Mouse (Mus musculus): ENCODE results near the gene Cmss1. TPM values are rescaled to one million over a fixed set of nuclear protein-coding genes. Genes with fewer than 3 reads are reported as not detected.
A peak's percentile ranks its signal among the peaks of the same experiment; 100 is the strongest.

Cmss1 gene
- polyA plus RNA-seq, 1 experiment from 2014 or later, result 18.6 TPM

DNA sequence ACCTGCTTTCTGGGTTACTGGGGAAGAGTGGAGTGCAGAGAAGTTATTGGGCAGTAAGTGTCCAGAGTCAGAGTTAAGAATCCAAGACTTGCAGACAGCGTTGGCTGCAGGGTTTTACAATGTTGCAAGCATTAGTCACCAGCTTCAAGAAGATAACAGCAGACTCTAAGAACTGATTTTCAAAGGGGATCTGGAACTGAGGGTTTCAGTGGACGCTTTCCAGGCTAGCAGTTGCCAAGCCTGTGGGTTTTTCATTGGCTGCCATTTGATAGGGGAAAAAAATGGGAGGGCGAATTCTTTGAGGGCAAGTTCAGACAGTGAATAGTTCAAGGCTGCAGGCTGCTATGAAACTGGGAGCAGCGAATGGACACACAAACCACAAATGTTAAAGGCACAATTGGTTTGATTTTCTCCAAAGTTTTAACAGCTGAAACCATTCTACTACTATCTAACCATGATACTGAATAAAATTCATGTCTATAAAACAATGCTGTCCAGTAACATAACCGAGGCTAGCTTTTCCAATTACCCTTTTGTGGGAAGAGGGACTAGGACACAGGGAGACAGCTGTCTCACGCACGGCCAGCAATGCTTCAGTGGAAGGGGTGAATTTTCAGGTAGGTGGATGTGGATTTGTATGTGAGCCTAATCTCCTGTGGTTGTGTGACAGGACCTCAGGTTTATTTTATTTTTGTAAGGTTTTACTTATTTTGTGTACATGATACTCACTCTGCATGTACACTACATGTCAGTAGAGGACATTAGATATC, 179.0 kb downstream of the Cmss1 start:
- no peak overlapping the region for H3K27ac ChIP-seq (ENCODE audit: low read length)
- no peak for ATAC-seq (ENCODE audit: low read depth)
- H3K9ac ChIP-seq (ENCODE audit: low read depth, low read length), result no peak overlapping the region
- H3K4me1 ChIP-seq (ENCODE audit: control insufficient read depth, low read depth, low read length), result no peaks in the 10 kb centered on the region
- H3K27me3 ChIP-seq (ENCODE audit: control insufficient read depth, insufficient read depth, low read depth, low read length), result no peaks in the 10 kb centered on the region
- H3K4me3 ChIP-seq (ENCODE audit: low read depth, low read length), result no peak overlapping the region
- H3K9me3 ChIP-seq (replicated peaks; ENCODE audit: control insufficient read depth, low read length), result no peaks in the 10 kb centered on the region
- no peak overlapping the region for H3K4me2 ChIP-seq (ENCODE audit: low read depth, low read length)
- WGBS (ENCODE audit: insufficient replicate concordance), result 63% methylated on average over 7 of the region's 7 CpGs
- no peaks in the 10 kb centered on the region for H3K36me3 ChIP-seq (ENCODE audit: control insufficient read depth, insufficient read depth)

DNA sequence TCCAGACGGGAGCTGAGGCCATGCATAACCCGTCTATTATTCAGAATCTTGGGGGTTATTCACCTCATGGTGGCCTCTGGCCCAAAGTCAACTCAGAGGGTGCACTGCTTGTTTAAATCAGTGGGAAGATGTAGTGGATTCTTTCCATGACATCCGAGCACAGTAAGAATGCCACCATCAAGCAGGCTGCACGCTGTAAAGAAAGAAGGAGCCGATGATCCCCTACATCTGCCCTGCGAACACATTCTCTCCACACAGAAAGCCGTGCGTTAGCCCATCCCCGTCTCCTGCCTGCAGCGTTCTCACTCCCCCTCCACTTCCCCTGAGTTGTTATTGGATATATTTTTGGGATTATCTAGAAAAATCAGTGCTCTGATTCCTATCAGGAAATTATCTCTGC, 180.0 kb downstream of the Cmss1 start:
- no peak overlapping the region for H3K4me3 ChIP-seq (ENCODE audit: low read depth, low read length)
- WGBS (ENCODE audit: insufficient replicate concordance), result 74% methylated on average over 10 of the region's 10 CpGs

DNA sequence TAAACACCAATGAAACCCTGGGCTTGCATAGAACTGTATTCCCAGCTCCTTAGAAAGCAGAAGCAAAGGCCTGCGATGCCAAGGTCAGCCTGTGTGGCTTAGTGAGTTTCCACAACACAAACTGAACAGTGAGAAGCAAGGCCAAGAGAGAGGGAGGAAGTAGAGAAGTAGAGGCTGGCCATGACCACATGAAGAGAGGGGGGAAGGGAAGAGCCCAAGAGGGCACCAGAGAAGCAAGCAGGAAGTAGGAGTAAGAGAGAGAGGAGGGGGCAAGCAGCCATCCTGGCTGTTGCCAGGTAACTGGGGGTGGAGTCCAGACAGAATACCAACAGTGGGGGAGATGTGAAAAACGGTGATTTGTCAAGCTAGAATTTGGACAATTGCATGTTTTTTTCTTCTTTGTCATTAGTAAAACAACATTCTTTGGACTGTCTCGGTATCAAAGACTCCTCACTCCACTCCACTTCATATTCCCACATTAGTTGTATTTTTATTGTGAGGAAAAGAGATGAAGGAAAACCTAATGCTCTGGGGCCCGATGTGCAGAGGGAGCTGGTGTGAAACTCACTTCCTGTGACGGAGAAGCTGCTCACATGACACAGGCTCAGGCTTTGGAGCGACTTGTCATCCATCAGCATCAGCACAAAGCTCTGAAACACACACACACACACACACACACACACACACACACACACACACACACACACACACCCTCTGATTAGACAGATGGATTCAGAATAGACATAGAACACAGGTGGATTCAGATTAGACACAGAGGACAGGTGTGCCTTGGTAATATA, 183.5 kb downstream of the Cmss1 start:
- H3K36me3 ChIP-seq (ENCODE audit: control insufficient read depth, insufficient read depth), result no peaks in the 10 kb centered on the region
- no peak overlapping the region for H3K4me3 ChIP-seq (ENCODE audit: low read depth, low read length)
- ATAC-seq (ENCODE audit: low read depth), result 0 out of 2 replicates have a peak, but pooled peaks have one; percentile 27
- no peaks in the 10 kb centered on the region for H3K27me3 ChIP-seq (ENCODE audit: control insufficient read depth, insufficient read depth, low read depth, low read length)
- no peaks in the 10 kb centered on the region for H3K9me3 ChIP-seq (replicated peaks; ENCODE audit: control insufficient read depth, low read length)
- 29% methylated on average over 6 of the region's 6 CpGs for WGBS (ENCODE audit: insufficient replicate concordance)
- H3K27ac ChIP-seq (ENCODE audit: low read length), result no peak overlapping the region
- no peak overlapping the region for H3K4me2 ChIP-seq (ENCODE audit: low read depth, low read length)
- H3K9ac ChIP-seq (ENCODE audit: low read depth, low read length), result no peak overlapping the region
- H3K4me1 ChIP-seq (ENCODE audit: control insufficient read depth, low read depth, low read length), result no peaks in the 10 kb centered on the region

More for the DNA sequence above, 180.0 kb downstream of the Cmss1 start:
- no peak overlapping the region for H3K9ac ChIP-seq (ENCODE audit: low read depth, low read length)
- no peaks in the 10 kb centered on the region for H3K36me3 ChIP-seq (ENCODE audit: control insufficient read depth, insufficient read depth)
- H3K9me3 ChIP-seq (replicated peaks; ENCODE audit: control insufficient read depth, low read length), result no peaks in the 10 kb centered on the region
- no peak for ATAC-seq (ENCODE audit: low read depth)
- no peaks in the 10 kb centered on the region for H3K27me3 ChIP-seq (ENCODE audit: control insufficient read depth, insufficient read depth, low read depth, low read length)
- H3K4me1 ChIP-seq (ENCODE audit: control insufficient read depth, low read depth, low read length), result no peaks in the 10 kb centered on the region
- no peak overlapping the region for H3K27ac ChIP-seq (ENCODE audit: low read length)
- H3K4me2 ChIP-seq (ENCODE audit: low read depth, low read length), result no peak overlapping the region

DNA sequence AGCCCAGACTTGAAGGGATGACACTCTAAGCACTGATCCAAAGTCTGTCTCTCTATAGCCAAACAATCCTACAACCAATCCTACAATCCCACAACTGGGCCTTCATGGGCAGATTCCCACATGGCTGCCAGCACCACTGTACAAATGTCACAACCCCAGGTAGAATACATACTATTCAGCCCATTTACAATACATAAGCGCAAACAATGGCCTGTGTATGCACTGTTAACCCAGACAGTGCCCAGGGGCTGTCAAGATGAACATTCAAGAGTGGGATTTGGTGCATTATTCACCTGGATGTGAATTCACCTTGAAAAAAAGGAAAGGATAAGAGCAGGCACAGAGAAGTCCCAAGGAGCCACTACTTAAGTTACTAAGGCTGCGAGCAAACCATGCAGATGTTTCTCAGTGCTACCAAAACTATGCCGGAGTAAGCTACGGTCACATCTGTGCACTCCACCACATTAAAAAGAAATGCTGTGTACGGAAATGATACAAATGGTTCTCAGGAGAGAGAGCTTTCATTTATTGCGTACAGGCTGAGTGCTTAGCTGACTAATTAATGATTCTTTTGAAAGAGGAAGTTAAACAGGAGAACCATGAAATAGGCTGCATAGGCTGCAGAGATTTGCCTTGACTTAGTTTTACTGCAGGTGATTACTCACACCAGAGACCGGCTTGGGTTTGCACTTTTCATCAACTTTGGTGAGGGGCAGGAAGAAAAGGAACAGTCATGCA, 184.8 kb downstream of the Cmss1 start:
- no peak overlapping the region for H3K4me2 ChIP-seq (ENCODE audit: low read depth, low read length)
- H3K4me1 ChIP-seq (ENCODE audit: control insufficient read depth, low read depth, low read length), result no peaks in the 10 kb centered on the region
- no peak overlapping the region for H3K27ac ChIP-seq (ENCODE audit: low read length)
- no peak for ATAC-seq (ENCODE audit: low read depth)
- 59% methylated on average over 7 of the region's 7 CpGs for WGBS (ENCODE audit: insufficient replicate concordance)
- no peak overlapping the region for H3K4me3 ChIP-seq (ENCODE audit: low read depth, low read length)
- no peaks in the 10 kb centered on the region for H3K27me3 ChIP-seq (ENCODE audit: control insufficient read depth, insufficient read depth, low read depth, low read length)
- H3K9ac ChIP-seq (ENCODE audit: low read depth, low read length), result no peak overlapping the region
- H3K9me3 ChIP-seq (replicated peaks; ENCODE audit: control insufficient read depth, low read length), result no peaks in the 10 kb centered on the region
- no peaks in the 10 kb centered on the region for H3K36me3 ChIP-seq (ENCODE audit: control insufficient read depth, insufficient read depth)

DNA sequence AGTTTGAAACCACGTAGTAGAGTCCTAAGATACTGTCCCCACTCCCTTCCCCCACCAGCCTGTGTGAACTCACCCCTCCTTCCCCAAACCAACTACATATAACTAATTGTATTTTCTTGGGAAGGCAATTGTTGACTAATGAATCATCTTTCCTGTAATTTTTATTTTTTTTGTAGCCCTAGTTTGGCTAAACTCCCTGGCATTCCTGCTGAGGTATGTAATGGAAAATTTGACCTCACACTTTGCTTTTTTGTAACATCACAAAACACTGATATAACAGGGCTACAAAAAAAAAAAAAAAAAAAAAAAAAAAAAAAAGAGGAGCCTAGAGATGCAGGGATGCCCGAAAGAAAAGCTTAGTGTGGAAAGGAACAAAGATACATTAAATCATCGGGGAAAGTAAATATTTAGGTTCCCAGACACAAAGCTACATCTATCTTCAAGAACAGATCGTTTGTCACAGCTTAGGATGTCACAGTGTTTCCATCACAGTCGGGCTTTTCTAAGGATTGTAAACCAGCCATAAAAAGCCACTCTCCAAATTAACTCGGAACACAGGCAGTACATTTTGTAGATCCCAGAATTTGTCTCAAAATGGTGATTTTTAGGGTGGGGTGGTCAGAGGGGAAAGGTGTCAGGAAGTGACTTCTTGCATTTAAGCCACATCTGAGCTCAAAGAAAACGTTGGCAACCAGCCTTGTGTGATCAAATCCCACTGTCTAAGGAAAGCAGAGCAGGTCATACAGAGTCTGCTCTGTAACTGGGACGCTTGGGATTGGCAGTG, 185.7 kb downstream of the Cmss1 start:
- Histone ChIP-seq H3K4me2 (ENCODE audit: low read depth, low read length) (no peak overlapping the region), H3K9me3 (replicated peaks; ENCODE audit: control insufficient read depth, low read length) (no peaks in the 10 kb centered on the region), H3K36me3 (ENCODE audit: control insufficient read depth, insufficient read depth) (no peaks in the 10 kb centered on the region), H3K9ac (ENCODE audit: low read depth, low read length) (no peak overlapping the region), H3K27me3 (ENCODE audit: control insufficient read depth, insufficient read depth, low read depth, low read length) (no peaks in the 10 kb centered on the region), H3K27ac (ENCODE audit: low read length) (no peak overlapping the region), H3K4me1 (ENCODE audit: control insufficient read depth, low read depth, low read length) (no peaks in the 10 kb centered on the region), H3K4me3 (ENCODE audit: low read depth, low read length) (no peak overlapping the region)
- WGBS (ENCODE audit: insufficient replicate concordance), result 28% methylated on average over 8 of the region's 8 CpGs
- ATAC-seq (ENCODE audit: low read depth), result no peak

DNA sequence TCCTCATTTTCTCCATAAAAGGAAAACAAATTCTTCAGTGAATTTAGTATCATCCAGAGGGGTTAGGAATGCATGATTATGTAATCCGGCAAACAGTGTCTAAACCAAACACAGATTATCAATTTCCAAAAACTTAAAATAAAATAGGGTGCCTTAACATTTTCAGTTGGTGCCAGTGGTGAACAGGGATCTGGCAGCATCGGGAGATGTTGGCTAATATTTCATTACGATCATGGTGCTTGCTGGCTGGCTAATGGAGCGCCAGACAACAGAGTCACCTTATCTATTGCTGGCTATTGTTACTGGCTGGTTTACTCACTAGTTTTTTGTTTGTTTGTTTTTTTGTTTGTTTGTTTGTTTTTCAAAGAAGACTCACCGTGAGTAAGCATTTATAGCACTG, 186.8 kb downstream of the Cmss1 start:
- Histone ChIP-seq H3K27ac (ENCODE audit: low read length) (no peak overlapping the region), H3K4me2 (ENCODE audit: low read depth, low read length) (no peak overlapping the region), H3K4me1 (ENCODE audit: control insufficient read depth, low read depth, low read length) (no peaks in the 10 kb centered on the region), H3K4me3 (ENCODE audit: low read depth, low read length) (no peak overlapping the region), H3K36me3 (ENCODE audit: control insufficient read depth, insufficient read depth) (no peaks in the 10 kb centered on the region), H3K9me3 (replicated peaks; ENCODE audit: control insufficient read depth, low read length) (no peaks in the 10 kb centered on the region), H3K9ac (ENCODE audit: low read depth, low read length) (no peak overlapping the region), H3K27me3 (ENCODE audit: control insufficient read depth, insufficient read depth, low read depth, low read length) (no peaks in the 10 kb centered on the region)
- no peak for ATAC-seq (ENCODE audit: low read depth)
- 74% methylated on average over 5 of the region's 5 CpGs for WGBS (ENCODE audit: insufficient replicate concordance)

DNA sequence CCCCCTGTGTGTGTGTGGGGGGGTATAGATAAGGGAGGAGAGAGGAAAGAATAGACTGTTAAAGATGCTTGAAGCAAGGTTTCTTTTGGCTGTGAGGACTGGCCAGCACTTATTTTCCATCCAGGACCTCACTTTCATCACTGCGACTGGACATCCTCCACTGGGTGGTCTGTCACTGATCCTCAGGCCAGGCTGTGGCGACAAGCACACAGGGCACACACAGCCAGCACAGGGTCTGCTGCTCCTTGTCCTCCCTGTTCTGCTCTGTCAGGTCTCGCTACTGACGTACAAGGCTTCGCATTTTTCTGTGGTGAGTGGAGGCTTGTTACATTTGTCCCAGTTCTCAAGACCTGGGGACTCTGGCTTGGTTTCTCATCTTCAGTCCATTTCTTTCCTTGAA, 187.3 kb downstream of the Cmss1 start:
- Histone ChIP-seq H3K27me3 (ENCODE audit: control insufficient read depth, insufficient read depth, low read depth, low read length) (no peaks in the 10 kb centered on the region), H3K4me2 (ENCODE audit: low read depth, low read length) (no peak overlapping the region), H3K4me1 (ENCODE audit: control insufficient read depth, low read depth, low read length) (no peaks in the 10 kb centered on the region), H3K9me3 (replicated peaks; ENCODE audit: control insufficient read depth, low read length) (no peaks in the 10 kb centered on the region), H3K4me3 (ENCODE audit: low read depth, low read length) (no peak overlapping the region), H3K9ac (ENCODE audit: low read depth, low read length) (no peak overlapping the region), H3K27ac (ENCODE audit: low read length) (no peak overlapping the region), H3K36me3 (ENCODE audit: control insufficient read depth, insufficient read depth) (no peaks in the 10 kb centered on the region)
- ATAC-seq (ENCODE audit: low read depth), result no peak
- 76% methylated on average over 5 of the region's 5 CpGs for WGBS (ENCODE audit: insufficient replicate concordance)

DNA sequence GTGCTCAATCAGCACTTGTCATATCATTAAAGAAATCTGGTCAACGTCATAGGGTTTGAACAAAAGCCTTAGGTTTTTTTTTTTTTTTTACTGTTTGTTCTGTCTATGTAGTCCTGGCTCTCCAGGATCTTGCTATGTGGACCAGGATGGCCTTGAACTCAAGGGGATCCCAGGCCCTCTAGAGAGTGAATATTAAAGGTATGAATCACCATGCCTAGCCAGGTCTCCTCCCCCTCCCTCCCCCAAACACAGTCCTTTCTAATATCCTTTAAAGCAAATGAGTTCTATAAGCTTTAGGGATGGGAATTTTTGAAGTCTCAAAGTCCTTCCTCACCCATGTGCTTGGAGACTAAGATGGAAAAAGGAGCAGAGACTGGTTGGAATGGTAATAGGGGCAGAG, 188.7 kb downstream of the Cmss1 start:
- no peaks in the 10 kb centered on the region for H3K27me3 ChIP-seq (ENCODE audit: control insufficient read depth, insufficient read depth, low read depth, low read length)
- no peak for ATAC-seq (ENCODE audit: low read depth)
- no peak overlapping the region for H3K27ac ChIP-seq (ENCODE audit: low read length)

More for the DNA sequence above, 188.7 kb downstream of the Cmss1 start:
- no peak overlapping the region for H3K4me2 ChIP-seq (ENCODE audit: low read depth, low read length)
- H3K4me1 ChIP-seq (ENCODE audit: control insufficient read depth, low read depth, low read length), result no peaks in the 10 kb centered on the region
- no peaks in the 10 kb centered on the region for H3K9me3 ChIP-seq (replicated peaks; ENCODE audit: control insufficient read depth, low read length)
- 67% methylated on average over 1 of the region's 1 CpGs for WGBS (ENCODE audit: insufficient replicate concordance)
- no peak overlapping the region for H3K9ac ChIP-seq (ENCODE audit: low read depth, low read length)
- H3K4me3 ChIP-seq (ENCODE audit: low read depth, low read length), result no peak overlapping the region
- H3K36me3 ChIP-seq (ENCODE audit: control insufficient read depth, insufficient read depth), result no peaks in the 10 kb centered on the region

Measured in liver, embryonic 16.5 days (tissue).